Mouse (Mus musculus) ES-E14 (cell line): ENCODE measurements around the gene Dach1.

ENCODE experiments used
- CHD2 ChIP-seq: IDR thresholded peaks from 2 replicates; pipeline ENCODE4 v1.6.1; 2014; ENCODE audit warnings: mild to moderate bottlenecking, low read depth, low read length, inconsistent platforms
- HCFC1 ChIP-seq: IDR thresholded peaks from 2 replicates; pipeline ENCODE4 v1.6.1; 2012; ENCODE audit warnings: low read length, inconsistent platforms, borderline replicate concordance; ENCODE audit not compliant: insufficient read depth
- MAFK ChIP-seq: IDR thresholded peaks from 2 replicates; pipeline ENCODE4 v1.6.1; 2014; ENCODE audit warnings: mild to moderate bottlenecking, low read depth, low read length, inconsistent platforms; ENCODE audit not compliant: insufficient read depth
- ZNF384 ChIP-seq: IDR thresholded peaks from 2 replicates; pipeline ENCODE4 v1.6.1; 2012; ENCODE audit warnings: low read depth, low read length, inconsistent platforms

- TF ChIP-seq ZNF384 (no peak), MAFK (no peak), CHD2 (no peak), HCFC1 (no peak)
Observed at GRCm38 (mm10) chr14:98038524-98038923, 131.0 kb downstream of the Dach1 start.
